In genomic region chr11:80613534-80613933, GRCm38 (mm10) we compare ENCODE assay signal across 10 mouse cellular contexts.
DNase-seq lines count a peak whose midpoint lies in the region; ATAC-seq and TF ChIP-seq lines count a peak whose summit lies in the region.
"Had no signal": no experiment of that assay in that cellular context is flagged by ENCODE, and none has a peak within 500 bp of the region (broad histone marks: within the 10 kb centered on the region; RNA-seq: fewer than 3 reads in every experiment).

No protein-coding gene starts in this region.

- peak; percentile 67 for DNase-seq in hindbrain, embryonic 11.5 days (ENCODE audit: low spot score)
- DNase-seq in thymus, postnatal 4 days: peak; percentile 51
- no peak for DNase-seq in thymus, postnatal 36 days
- peak; percentile 81 for DNase-seq in embryonic facial prominence, embryonic 11.5 days (ENCODE audit: low spot score)
- peak; percentile 59 for DNase-seq in stomach, postnatal 0 days (ENCODE audit: low spot score)
- DNase-seq in left cerebral cortex, adult 2 months (ENCODE audit: extremely low spot score in 1 of 2, low spot score in 2 of 2): no peak
- DNase-seq: cerebellum, adult 9-10 months; right cerebral cortex, postnatal 14 days had no signal

- no peaks in the 10 kb centered on the region for H3K36me3 ChIP-seq in hindbrain, embryonic 11.5 days (ENCODE audit: control insufficient read depth, insufficient read depth, low read length)
- H3K36me3 ChIP-seq in hindbrain, embryonic 12.5 days: no peaks in the 10 kb centered on the region
- no peaks in the 10 kb centered on the region for H3K36me3 ChIP-seq in embryonic facial prominence, embryonic 11.5 days (replicated peaks; ENCODE audit: control insufficient read depth, insufficient read depth, low read depth, low read length)
- H3K36me3 ChIP-seq in stomach, postnatal 0 days (ENCODE audit: control insufficient read depth, insufficient read depth, low read length): no peaks in the 10 kb centered on the region; the same call in 1 of the 2 replicates
- H3K36me3 ChIP-seq in forebrain, embryonic 13.5 days (ENCODE audit: poor library complexity, severe bottlenecking): no peaks in the 10 kb centered on the region

- H3K4me1 ChIP-seq in hindbrain, embryonic 11.5 days (replicated peaks; ENCODE audit: control insufficient read depth, insufficient read depth, low read length): no peaks in the 10 kb centered on the region
- H3K4me1 ChIP-seq in hindbrain, embryonic 12.5 days: peaks cover 11% of the 10 kb centered on the region; the same call in 1 of the 2 replicates
- H3K4me1 ChIP-seq in embryonic facial prominence, embryonic 11.5 days (ENCODE audit: control insufficient read depth, insufficient read depth, low read length): no peaks in the 10 kb centered on the region
- H3K4me1 ChIP-seq in stomach, postnatal 0 days (replicated peaks; ENCODE audit: control insufficient read depth, insufficient read depth): no peaks in the 10 kb centered on the region
- H3K4me1 ChIP-seq in forebrain, embryonic 13.5 days: peaks cover 13% of the 10 kb centered on the region

- intact Hi-C loops in left cerebral cortex, adult 2 months (cut with DNase I): no loop called here

- no peaks in the 10 kb centered on the region for H3K9me3 ChIP-seq in hindbrain, embryonic 11.5 days (ENCODE audit: control insufficient read depth, low read length)
- H3K9me3 ChIP-seq in hindbrain, embryonic 12.5 days (replicated peaks): no peaks in the 10 kb centered on the region
- H3K9me3 ChIP-seq in embryonic facial prominence, embryonic 11.5 days (replicated peaks; ENCODE audit: control insufficient read depth, low read length): no peaks in the 10 kb centered on the region
- H3K9me3 ChIP-seq in stomach, postnatal 0 days (ENCODE audit: control insufficient read depth, low read length): no peaks in the 10 kb centered on the region
- H3K9me3 ChIP-seq in forebrain, embryonic 13.5 days (replicated peaks): no peaks in the 10 kb centered on the region

- H3K9ac ChIP-seq in hindbrain, embryonic 11.5 days (ENCODE audit: low read depth, low read length): no peak overlapping the region
- no peak overlapping the region for H3K9ac ChIP-seq in hindbrain, embryonic 12.5 days
- H3K9ac ChIP-seq in embryonic facial prominence, embryonic 11.5 days (replicated peaks; ENCODE audit: low read length): no peak overlapping the region
- H3K9ac ChIP-seq in stomach, postnatal 0 days (ENCODE audit: low read length): no peak overlapping the region
- H3K9ac ChIP-seq in forebrain, embryonic 13.5 days: no peak overlapping the region

- no peak overlapping the region for H3K27ac ChIP-seq in hindbrain, embryonic 11.5 days (ENCODE audit: low read depth, low read length)
- no peak overlapping the region for H3K27ac ChIP-seq in hindbrain, embryonic 12.5 days
- no peak overlapping the region for H3K27ac ChIP-seq in embryonic facial prominence, embryonic 11.5 days (replicated peaks; ENCODE audit: low read depth, low read length)
- H3K27ac ChIP-seq in stomach, postnatal 0 days (replicated peaks): no peak overlapping the region
- H3K27ac ChIP-seq in left cerebral cortex, adult 2 months: no peak overlapping the region
- H3K27ac ChIP-seq in forebrain, embryonic 13.5 days: no peak overlapping the region

- ATAC-seq in hindbrain, embryonic 11.5 days (ENCODE audit: low FRiP score): no peak
- ATAC-seq in hindbrain, embryonic 12.5 days (ENCODE audit: low FRiP score): no peak
- ATAC-seq in embryonic facial prominence, embryonic 11.5 days (replicated peaks; ENCODE audit: insufficient number of reproducible peaks, low FRiP score, low TSS enrichment, low read depth): no peak
- ATAC-seq in stomach, postnatal 0 days (ENCODE audit: low FRiP score, low TSS enrichment): no peak
- ATAC-seq in forebrain, embryonic 13.5 days: no peak

- TF ChIP-seq CTCF in stomach, postnatal 0 days (IDR thresholded peaks at IDR 0.05; ENCODE audit: low read depth): no peak
- no peak for TF ChIP-seq CTCF in left cerebral cortex, adult 2 months (IDR thresholded peaks at IDR 0.05)

- H3K4me2 ChIP-seq in hindbrain, embryonic 11.5 days (replicated peaks; ENCODE audit: low read depth, low read length): no peak overlapping the region
- no peak overlapping the region for H3K4me2 ChIP-seq in hindbrain, embryonic 12.5 days (replicated peaks)
- no peak overlapping the region for H3K4me2 ChIP-seq in embryonic facial prominence, embryonic 11.5 days (ENCODE audit: low read depth, low read length)
- no peak overlapping the region for H3K4me2 ChIP-seq in stomach, postnatal 0 days (replicated peaks; ENCODE audit: low read depth)
- no peak overlapping the region for H3K4me2 ChIP-seq in forebrain, embryonic 13.5 days

- WGBS in hindbrain, embryonic 11.5 days: 18% methylated on average over 6 of the region's 6 CpGs
- 19% methylated on average over 6 of the region's 6 CpGs for WGBS in hindbrain, embryonic 12.5 days
- 11% methylated on average over 6 of the region's 6 CpGs for WGBS in embryonic facial prominence, embryonic 11.5 days
- WGBS in stomach, postnatal 0 days: 8% methylated on average over 6 of the region's 6 CpGs
- 21% methylated on average over 6 of the region's 6 CpGs for WGBS in forebrain, embryonic 13.5 days

- no peaks in the 10 kb centered on the region for H3K27me3 ChIP-seq in hindbrain, embryonic 11.5 days (ENCODE audit: control insufficient read depth, insufficient read depth, low read length)
- peaks cover 4% of the 10 kb centered on the region; the same call in 1 of the 2 replicates for H3K27me3 ChIP-seq in hindbrain, embryonic 12.5 days
- no peaks in the 10 kb centered on the region for H3K27me3 ChIP-seq in embryonic facial prominence, embryonic 11.5 days (ENCODE audit: control insufficient read depth, insufficient read depth, low read length)
- H3K27me3 ChIP-seq in stomach, postnatal 0 days (ENCODE audit: control insufficient read depth, insufficient read depth, low read length): no peaks in the 10 kb centered on the region
- peaks cover 22% of the 10 kb centered on the region for H3K27me3 ChIP-seq in forebrain, embryonic 13.5 days

- no peak overlapping the region for H3K4me3 ChIP-seq in hindbrain, embryonic 11.5 days (ENCODE audit: low read depth, low read length)
- no peak overlapping the region for H3K4me3 ChIP-seq in hindbrain, embryonic 12.5 days
- H3K4me3 ChIP-seq in embryonic facial prominence, embryonic 11.5 days (ENCODE audit: low read depth, low read length): no peak overlapping the region
- H3K4me3 ChIP-seq in stomach, postnatal 0 days (ENCODE audit: low read depth, low read length): no peak overlapping the region
- H3K4me3 ChIP-seq in left cerebral cortex, adult 2 months: no peak overlapping the region
- H3K4me3 ChIP-seq in forebrain, embryonic 13.5 days: no peak overlapping the region

- TF ChIP-seq EP300 in stomach, postnatal 0 days (optimal IDR thresholded peaks at IDR 0.05): no peak

Comparison
In these comparisons a context has a peak if more than half of its experiments do, and no peak if none do; other contexts are left out.
1. DNase-seq: peak in hindbrain, embryonic 11.5 days (single experiment), thymus, postnatal 4 days (single experiment), embryonic facial prominence, embryonic 11.5 days (single experiment) and stomach, postnatal 0 days (single experiment); none in thymus, postnatal 36 days (0 of 2) and left cerebral cortex, adult 2 months (0 of 2).